Mouse (Mus musculus) liver, adult 2 months (tissue): ENCODE measurements at regions not wholly inside any gene's neighbourhood (a gene's known extent, or its start where the extent isn't known, plus 50 kb on each side); places are given as distances from the start of the nearest gene placed in this dataset.

ENCODE experiments used
- DNase-seq: peaks from one replicate; pipeline ENCODE4 v3.0.0-alpha.2; 2011; ENCODE audit warnings: low read depth, low spot score; ENCODE audit errors: extremely low read depth
- H3K27ac ChIP-seq: fragments of 200-500 bp; replicated peaks from 2 replicates; pipeline ENCODE4 v1.5.1; 2012; ENCODE audit warnings: low read depth, mild to moderate bottlenecking, control low read depth, inconsistent platforms, low read length; ENCODE audit not compliant: insufficient read depth
- H3K27me3 ChIP-seq: fragments of 200-500 bp; 2 replicates; pipeline ENCODE4 v1.6.1; 2012; ENCODE audit warnings: mild to moderate bottlenecking, moderate library complexity, low read length, inconsistent platforms; ENCODE audit not compliant: control insufficient read depth, insufficient read depth
- H3K36me3 ChIP-seq: fragments of 200-500 bp; 2 replicates; pipeline ENCODE4 v1.6.1; 2012; ENCODE audit warnings: low read length, inconsistent platforms; ENCODE audit not compliant: control insufficient read depth, insufficient read depth
- H3K4me1 ChIP-seq: fragments of 200-500 bp; 2 replicates; pipeline ENCODE4 v1.6.1; 2011; ENCODE audit warnings: low read length; ENCODE audit not compliant: control insufficient read depth, insufficient read depth
- H3K4me3 ChIP-seq: fragments of 200-500 bp; 2 replicates; pipeline ENCODE4 v1.5.1; 2011; ENCODE audit warnings: low read depth, mild to moderate bottlenecking, control low read depth, low read length, moderate library complexity; ENCODE audit not compliant: insufficient read depth
- H3K79me2 ChIP-seq: fragments of 200-500 bp; 2 replicates; pipeline ENCODE4 v1.6.1; 2012; ENCODE audit warnings: inconsistent platforms, mild to moderate bottlenecking, low read length, moderate library complexity; ENCODE audit not compliant: control insufficient read depth, insufficient read depth
- H3K9ac ChIP-seq: fragments of 200-500 bp; 2 replicates; pipeline ENCODE4 v1.6.1; 2012; ENCODE audit warnings: low read depth, mild to moderate bottlenecking, control low read depth, inconsistent platforms, low read length
- CTCF ChIP-seq: fragments of 200-500 bp; IDR thresholded peaks from 2 replicates; pipeline ENCODE4 v1.5.1; 2011; ENCODE audit warnings: low read depth, low read length, control low read depth
- POLR2A ChIP-seq: fragments of 200-500 bp; IDR thresholded peaks from 2 replicates; pipeline ENCODE4 v1.6.1; 2011; ENCODE audit warnings: low read length, control low read depth; ENCODE audit not compliant: insufficient read depth; ENCODE audit errors: extremely low read depth
- WGBS: fragments of 180-500 bp; shearing (Covaris S2); methylation state at CpG from one replicate; pipeline ENCODE4 v1.1.7; 2018; 5-methylcytosine and 5-hydroxymethylcytosine counted together

DNA sequence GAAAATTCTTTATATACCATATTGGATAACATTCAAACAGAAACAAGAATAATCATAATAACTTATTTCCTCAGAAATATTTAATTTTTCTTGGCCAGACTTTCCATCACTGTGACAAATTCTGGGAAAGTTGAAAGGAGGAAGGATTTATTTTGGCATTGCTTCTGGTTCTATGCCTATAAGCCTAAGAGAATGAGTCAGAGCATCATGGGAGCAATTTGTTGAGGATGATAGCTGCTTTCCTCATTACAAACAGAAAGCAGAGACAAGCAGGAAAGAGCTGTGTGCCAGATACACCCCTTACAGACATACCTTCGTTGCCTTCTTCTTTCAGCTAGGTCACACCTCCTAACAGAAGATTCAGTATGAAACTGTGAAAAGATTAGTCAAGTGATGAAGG is 115.3 kb downstream of the Rgs21 start:
- DNase-seq: no peak
- Histone ChIP-seq H3K36me3 (no peaks in the 10 kb centered on the region), H3K4me1 (no peaks in the 10 kb centered on the region), H3K9ac (no peak overlapping the region), H3K27ac (no peak overlapping the region), H3K27me3 (no peaks in the 10 kb centered on the region), H3K4me3 (no peak overlapping the region), H3K79me2 (no peaks in the 10 kb centered on the region)
- 39% methylated on average over 1 of the region's 1 CpGs for WGBS
- TF ChIP-seq POLR2A (no peak), CTCF (no peak)

DNA sequence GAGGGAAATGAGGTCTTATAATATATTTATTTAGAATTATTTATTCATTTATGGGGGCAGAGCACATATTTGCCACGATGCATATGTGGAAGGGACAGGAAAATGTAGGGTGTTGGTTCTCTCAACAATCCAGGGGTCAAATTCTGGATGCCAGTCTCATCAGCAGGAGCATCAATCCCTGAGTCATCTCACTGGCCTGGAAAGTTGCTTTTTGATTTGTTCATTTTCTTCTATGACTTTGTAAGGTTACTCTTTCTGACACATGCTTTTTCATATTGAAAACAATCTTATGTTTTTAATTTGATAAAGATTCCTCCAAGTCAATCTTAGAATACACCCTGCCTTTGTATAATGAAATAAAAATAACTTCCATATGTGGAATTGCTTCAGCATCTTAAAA is 115.7 kb downstream of the Rgs21 start:
- TF ChIP-seq POLR2A (no peak), CTCF (no peak)
- Histone ChIP-seq H3K27me3 (no peaks in the 10 kb centered on the region), H3K9ac (no peak overlapping the region), H3K79me2 (no peaks in the 10 kb centered on the region), H3K27ac (no peak overlapping the region), H3K36me3 (no peaks in the 10 kb centered on the region), H3K4me3 (no peak overlapping the region), H3K4me1 (no peaks in the 10 kb centered on the region)
- DNase-seq: no peak
- 26% methylated on average over 1 of the region's 1 CpGs for WGBS

DNA sequence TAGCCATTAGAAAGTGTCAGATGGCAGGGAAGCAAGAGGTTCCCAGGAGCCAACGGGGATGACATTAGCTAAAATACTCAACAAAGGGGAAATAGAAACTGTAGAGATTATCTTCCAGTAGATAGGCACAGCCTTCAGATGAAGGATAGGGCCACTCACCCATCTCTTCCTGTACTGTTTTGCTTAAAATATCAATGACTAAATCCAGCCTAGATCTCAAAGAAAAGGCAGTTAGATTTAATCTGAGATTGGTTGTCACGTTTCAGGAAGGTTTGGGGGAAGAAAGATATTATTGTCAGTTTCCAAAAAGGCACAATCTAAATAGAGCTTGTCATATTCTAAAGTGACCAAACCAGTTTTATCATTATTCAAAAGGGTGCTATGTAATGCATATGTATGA is 130.8 kb downstream of the Rgs21 start:
- H3K27me3 ChIP-seq: no peaks in the 10 kb centered on the region
- no peaks in the 10 kb centered on the region for H3K79me2 ChIP-seq
- TF ChIP-seq CTCF: no peak
- TF ChIP-seq POLR2A: no peak
- H3K9ac ChIP-seq: no peak overlapping the region
- H3K4me1 ChIP-seq: no peaks in the 10 kb centered on the region
- DNase-seq: no peak
- H3K36me3 ChIP-seq: no peaks in the 10 kb centered on the region
- 62% methylated on average over 2 of the region's 2 CpGs for WGBS
- H3K4me3 ChIP-seq: no peak overlapping the region
- H3K27ac ChIP-seq: no peak overlapping the region

DNA sequence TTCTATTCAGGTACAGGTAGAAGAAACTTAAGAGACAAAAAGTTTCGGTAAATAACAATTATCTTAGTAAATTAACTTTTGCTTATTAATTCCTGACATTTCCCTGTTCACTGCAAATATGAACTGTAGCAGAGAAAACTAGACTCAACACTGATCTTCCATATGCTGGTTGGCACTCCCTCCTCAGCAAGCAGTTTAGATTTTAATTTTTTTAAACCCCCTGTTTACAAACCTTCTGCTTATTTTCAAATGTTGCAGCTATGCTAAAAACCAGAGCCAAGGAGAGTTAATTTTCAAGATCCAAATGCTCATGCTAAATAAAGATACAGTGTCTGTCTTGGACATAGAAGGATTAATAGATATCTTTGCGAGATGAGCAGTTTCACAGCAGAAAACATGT is 134.7 kb downstream of the Rgs21 start:
- TF ChIP-seq POLR2A: no peak
- no peak for TF ChIP-seq CTCF
- H3K36me3 ChIP-seq: no peaks in the 10 kb centered on the region
- no peaks in the 10 kb centered on the region for H3K4me1 ChIP-seq
- H3K9ac ChIP-seq: no peak overlapping the region
- no peak for DNase-seq
- no peak overlapping the region for H3K27ac ChIP-seq
- no peaks in the 10 kb centered on the region for H3K27me3 ChIP-seq
- no peak overlapping the region for H3K4me3 ChIP-seq
- no peaks in the 10 kb centered on the region for H3K79me2 ChIP-seq
- 77% methylated on average over 2 of the region's 2 CpGs for WGBS

DNA sequence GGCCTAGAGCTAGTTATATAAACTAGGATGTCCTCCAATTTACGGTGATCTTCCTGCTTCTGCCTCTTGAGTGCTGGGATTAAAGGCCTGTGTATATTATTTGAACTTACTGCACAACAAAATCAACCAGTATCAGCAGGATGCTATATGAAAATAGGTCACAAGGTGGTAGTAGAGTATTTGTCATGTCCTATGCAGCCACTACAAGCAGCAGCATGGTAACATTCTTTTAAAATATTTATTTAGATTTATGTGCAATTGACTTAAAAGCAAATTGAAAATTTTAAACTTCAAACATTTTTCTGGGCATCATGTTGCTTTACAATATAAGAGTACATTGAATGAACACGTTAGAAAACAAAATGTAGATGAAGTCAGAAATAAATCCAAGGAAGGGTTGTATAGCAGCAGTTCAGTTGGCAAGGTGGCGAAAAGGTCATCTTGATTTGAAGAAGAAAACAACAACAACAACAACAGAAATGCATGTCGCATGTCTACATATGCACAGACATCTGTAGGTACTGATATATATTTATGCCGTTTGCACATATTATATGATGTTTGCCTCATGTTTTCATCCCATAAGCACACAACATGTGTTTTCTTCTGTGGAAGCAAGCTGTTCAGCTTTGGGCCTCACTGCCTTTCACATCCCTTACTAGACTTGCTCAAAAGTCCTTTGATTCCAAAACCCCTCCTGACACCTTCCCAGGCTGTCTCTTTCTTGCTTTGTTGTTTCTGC is 135.8 kb downstream of the Rgs21 start:
- H3K9ac ChIP-seq: no peak overlapping the region
- H3K4me3 ChIP-seq: no peak overlapping the region
- no peaks in the 10 kb centered on the region for H3K4me1 ChIP-seq
- no peaks in the 10 kb centered on the region for H3K27me3 ChIP-seq
- no peak overlapping the region for H3K27ac ChIP-seq
- no peak for DNase-seq
- H3K36me3 ChIP-seq: no peaks in the 10 kb centered on the region
- no peak for TF ChIP-seq POLR2A
- TF ChIP-seq CTCF: no peak
- WGBS: 77% methylated on average over 5 of the region's 5 CpGs
- no peaks in the 10 kb centered on the region for H3K79me2 ChIP-seq

DNA sequence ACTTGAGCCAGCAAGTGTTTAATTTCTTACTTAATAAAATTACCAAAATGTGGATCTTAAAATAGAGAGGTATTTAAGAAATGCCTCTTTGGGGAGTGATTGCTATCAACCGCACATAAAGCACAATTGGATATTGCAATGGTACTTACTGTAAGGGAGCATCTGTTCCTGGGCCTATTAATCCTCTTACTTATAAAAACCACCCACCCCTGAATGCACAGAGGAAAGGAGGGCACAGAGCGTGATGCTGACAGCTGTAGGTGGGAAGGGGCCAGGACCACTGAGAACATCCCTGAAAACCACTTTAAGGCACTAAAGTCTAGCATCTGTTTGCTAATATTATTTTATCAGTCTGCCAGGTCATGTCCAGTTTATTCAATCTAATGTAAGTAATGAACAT is 146.1 kb downstream of the Rgs21 start:
- H3K4me3 ChIP-seq: no peak overlapping the region
- no peaks in the 10 kb centered on the region for H3K36me3 ChIP-seq
- WGBS: 71% methylated on average over 2 of the region's 2 CpGs
- DNase-seq: no peak
- no peak overlapping the region for H3K9ac ChIP-seq
- H3K79me2 ChIP-seq: no peaks in the 10 kb centered on the region
- TF ChIP-seq CTCF (no peak), POLR2A (no peak)
- no peaks in the 10 kb centered on the region for H3K4me1 ChIP-seq
- H3K27ac ChIP-seq: no peak overlapping the region
- H3K27me3 ChIP-seq: no peaks in the 10 kb centered on the region
